Mouse (Mus musculus) induced T-regulatory cell, adult 2 months (primary cell): Measurements from ENCODE around the gene Ccnl1.
A peak's percentile ranks its signal among the peaks of the same experiment; 100 is the strongest.

Source experiments
- DNase-seq: peaks from one replicate; pipeline ENCODE4 v3.0.0-alpha.2; 2012; ENCODE audit warnings: low read depth

The Ccnl1 gene

DNA sequence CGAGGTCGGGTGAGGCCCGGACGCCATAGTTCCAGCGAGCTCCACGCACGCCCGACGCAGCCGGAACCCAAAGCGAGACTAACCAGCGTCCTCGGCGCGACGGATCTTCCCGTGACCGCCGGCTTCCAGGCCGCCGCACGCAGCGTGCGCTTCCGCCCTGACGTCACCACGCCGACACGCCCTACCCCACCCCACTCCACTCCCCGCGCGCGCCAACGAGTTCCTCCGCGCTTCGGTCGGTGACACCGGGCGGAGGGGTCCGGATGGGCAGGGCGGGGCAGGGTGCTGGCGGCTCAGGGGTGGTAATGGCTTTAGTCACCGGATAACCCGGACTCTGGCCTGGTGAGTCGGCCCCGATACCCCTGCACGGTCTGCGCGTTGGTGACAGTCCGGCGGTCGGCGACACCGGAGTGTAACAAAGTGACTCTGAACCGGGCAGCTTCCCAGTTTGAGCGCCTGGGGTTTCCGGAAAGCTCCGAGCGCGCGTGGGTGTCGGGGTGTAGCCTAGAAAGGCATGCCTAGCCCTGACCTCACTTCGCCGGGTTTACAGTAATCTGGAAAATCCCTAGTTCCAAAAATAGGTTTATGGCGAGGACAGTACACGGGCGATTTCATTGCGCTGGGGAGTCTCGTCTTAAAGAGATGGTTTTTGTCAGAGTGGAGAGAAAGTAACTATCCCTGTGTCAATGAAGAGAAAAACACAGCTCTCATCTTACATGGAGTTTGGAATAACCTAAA lies at the start of gene Ccnl1:
Ccnl1 (minus strand) TSS at position 148 of the 738 bp plus-strand sequence.
- DNase-seq: peak; percentile 97

DNA sequence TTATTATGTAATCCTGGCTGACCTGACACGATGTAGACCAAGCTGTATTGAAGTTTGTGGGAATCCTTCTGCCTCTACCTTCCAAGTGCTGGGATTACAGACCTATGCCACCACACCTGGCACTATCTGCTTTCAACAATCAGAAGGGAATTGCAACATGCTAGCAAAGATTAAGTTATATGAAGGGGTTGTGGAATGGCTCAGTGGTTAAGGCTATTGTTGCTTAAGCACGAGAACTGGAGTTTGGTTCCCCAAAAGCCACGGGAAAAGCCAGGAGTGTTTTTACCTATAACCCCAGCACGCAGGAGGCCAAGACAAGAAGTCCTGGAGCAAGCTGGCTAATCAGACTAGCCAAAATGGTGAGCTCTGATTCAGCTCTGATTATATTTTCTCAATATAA lies 46.9 kb upstream of the Ccnl1 start:
- DNase-seq: no peak

DNA sequence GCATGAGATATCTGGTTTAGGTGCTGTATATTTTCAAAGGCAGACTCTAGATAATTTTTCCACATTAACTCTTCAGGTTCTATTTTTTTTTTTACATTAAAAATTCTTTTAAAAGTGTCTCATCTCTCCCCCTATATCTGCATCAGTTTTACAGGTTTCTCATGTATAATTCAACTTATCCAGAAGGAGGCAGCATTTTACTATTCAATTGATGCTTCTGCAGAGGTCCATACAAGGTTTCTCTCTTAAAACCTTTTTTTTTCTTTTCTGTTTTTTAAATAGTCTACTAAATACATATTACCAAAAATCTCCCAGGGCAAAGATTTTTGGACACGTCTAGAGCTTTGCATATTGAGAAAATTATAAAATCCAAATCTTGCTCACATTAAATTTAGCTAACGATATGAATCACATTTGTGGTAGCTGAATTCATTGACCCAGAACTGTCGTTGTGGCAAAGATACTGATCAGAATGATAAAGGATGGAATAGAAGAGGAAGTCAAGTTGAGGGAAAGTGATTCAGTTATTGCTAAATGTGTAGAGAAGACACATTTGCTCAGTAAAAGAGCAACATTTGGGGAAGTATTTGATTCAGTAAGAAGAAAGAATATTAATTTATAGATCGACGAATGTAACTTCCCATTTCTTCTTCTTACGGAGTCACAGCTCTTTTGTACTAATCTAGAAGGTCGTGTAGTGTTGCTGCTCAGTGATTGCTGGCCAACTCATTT lies 46.3 kb upstream of the Ccnl1 start:
- no peak for DNase-seq

DNA sequence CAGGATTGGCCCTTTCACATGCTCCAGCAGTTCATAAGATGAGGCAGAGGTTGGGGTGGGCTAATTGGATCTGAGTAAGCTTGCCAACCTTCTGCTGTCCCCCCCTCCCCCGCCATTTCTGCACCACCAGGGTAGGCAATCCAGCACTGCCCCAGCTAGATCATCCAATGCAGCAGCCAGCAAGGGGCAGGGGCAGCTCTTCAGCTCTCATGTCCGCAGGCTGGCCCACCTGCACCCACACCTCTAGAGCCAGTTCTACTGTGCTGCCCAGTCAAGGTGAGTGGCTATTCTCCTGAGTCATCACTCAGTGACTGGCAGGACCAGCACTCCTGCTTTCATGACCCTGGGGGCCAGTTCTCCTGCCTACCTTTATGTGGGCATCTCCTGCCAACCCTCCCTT lies 42.4 kb upstream of the Ccnl1 start:
- DNase-seq: no peak

DNA sequence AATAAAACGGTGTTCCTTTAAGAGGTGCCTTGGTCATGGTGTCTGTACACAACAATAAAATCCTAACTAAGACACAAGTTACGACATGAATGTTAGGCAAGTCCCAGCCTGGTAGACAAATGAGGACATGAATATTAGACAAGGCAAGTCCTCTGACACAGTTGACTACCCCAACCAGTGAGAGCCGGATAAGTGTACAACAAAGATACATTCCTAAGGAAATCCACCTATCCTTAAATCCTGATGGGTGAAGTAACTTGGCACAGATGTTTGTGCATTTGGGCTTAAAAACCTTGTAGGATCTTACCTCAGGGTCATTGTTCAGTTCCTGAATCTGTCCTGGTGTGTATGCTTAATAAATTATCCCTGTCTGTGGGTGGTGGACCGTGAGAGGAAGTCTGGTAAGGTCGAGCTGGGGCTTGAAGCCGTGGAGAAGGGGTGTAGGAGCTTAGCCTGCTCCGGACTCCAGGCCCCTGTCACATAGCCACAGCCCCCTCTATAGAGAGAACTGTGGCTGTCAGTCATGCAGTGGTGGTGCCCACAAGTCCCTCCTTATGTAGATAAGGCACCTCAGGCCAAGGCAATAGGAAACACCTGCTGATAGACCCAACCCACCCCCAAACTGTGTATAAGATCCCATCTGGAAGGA lies 39.4 kb upstream of the Ccnl1 start:
- DNase-seq: no peak

DNA sequence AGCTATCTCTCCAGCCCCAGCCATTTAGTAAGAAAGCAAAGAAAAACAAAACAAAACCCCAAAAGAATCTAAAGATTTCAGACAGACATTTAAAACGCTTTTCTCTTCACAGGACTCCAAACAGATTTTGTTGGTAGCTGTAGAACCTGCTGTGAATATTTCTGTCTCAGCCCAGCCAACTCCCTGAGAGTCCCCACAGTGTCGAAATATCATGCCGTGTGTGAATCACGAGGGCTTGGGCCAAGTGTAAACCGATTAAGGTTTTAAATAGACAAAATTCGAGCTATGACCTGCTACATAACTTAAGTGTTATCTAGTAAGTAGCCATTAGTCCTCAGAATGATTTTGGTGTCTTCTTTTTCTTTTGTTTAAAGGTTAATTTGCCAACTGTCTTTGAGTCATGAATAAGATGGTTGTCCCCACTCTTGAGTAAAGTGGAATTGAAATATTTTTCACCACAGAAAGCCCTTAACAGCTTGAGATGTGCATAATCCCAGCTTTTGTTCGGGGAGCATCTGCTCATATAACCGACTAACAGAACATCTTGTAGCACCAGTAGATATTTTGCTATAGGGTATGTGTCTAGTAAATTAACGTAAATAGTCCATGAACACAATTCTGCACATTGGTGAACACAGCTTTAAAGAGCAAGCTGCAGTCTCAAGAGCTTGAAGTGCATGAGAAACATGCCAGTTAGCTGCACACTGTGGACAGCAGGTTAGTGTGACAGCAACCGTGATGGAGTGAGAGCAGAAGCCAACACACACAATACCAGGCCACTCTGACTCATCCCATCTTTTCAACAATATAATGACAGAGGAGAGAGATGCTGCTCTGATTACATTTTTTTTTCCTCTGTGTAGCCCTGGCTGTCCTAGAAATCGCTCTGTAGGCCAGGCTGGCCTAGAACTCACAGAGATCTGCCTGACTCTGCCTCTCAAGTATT lies 34.6 kb upstream of the Ccnl1 start:
- DNase-seq: no peak

DNA sequence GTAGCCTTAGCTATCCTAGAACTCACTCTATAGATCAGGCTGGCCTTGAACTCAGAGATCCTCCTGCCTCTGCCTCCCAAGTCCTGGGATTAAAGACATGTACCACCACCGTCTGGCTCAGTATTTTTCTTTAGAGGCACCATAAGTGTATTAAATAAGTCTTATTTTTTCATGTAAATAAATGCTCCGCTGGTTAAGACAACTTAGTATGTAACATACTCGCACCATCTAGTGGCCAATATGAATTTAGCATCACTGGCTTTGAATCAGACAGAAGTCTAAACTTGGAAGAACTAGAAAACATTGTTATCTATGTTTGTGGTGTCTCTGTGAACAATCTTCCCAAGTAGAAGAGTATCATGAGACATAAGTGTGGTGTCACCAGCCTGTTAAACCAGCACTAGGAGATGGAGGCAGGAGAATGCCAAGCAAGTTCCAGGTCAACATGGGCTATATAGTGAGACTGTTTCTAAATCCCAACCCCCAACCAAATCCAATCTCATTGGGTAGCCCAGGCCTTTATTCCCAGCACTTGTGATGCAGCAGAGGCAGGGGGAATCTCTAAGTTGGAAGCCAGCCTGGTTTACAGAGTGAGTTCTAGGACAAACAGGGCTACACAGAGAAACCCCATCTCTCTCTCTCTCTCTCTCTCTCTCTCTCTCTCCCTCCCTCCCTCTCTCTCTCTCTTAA lies 33.1 kb upstream of the Ccnl1 start:
- peak; percentile 76 for DNase-seq

DNA sequence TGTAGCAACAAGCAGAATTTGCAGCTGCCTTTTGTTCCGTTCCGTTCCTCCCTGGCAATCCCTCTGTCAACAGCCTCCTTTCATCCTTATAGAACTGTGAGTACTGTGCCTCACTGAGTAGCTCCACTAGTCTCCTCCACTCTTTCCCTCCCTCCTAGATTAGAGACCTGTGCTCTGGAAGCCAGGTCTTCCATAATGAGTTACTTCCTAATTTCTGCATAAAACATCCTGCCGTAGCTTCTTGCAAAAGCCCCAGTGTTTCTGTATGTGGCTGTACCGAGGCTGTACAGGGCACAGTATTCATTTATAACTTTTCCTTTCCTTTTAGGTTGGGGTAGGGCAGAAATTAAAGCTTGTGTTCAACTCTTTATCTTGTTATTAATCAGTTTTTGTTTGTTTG lies 32.5 kb upstream of the Ccnl1 start:
- DNase-seq: no peak

DNA sequence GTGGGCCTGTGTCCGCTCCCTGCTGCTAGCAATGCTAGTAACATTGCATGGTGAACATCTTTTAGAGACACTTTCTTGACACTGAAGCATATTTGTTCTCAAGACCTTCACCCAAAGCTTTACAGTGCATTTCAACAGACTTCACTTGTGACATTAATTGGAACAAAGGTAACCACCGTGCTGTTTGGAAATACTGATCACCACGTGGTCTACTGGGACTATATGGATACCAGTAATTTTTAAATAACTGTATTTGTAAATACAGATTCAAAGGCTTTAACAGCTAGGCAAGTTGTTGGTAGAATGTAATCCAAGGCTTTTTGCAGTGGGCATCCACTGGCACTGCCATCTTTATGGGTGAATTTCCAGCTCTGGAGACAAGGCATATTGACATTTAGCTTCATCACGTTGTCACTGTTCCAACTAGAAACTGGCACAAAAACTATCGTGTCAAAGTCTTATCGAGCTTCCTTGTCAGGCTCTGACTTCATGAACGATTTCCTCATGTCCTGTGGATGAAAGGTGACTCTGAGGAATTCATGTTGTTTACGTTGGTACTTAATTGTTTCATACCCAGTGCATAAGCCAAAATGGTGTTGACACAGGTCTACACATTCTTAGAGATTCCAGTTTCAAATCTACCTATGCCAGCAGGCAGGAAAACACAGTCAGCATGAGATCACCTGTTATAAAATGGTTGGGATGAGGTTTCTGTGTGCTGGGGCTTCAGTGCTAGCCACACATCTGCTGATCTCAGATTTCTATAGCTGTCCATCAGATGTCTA lies 30.9 kb upstream of the Ccnl1 start:
- DNase-seq: no peak

DNA sequence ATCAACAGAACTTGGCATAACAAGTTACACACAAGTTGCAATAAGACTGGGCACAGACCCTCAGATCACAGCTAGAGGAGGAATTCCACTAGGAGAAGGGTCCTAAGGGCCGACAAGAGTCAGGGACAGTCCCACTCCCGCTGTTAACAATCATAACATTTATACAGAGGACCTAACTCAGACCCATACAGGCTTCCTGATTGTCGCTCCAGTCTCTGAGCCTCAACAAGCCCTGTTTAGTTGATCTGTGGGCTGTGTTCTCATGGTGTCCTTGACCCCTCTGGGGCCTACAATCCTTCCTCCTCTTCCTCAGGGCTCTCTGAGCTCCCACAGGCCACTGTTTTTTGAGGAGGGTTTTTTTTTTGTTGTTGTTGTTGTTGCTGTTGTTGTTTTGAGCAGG lies 18.2 kb upstream of the Ccnl1 start:
- DNase-seq: no peak

DNA sequence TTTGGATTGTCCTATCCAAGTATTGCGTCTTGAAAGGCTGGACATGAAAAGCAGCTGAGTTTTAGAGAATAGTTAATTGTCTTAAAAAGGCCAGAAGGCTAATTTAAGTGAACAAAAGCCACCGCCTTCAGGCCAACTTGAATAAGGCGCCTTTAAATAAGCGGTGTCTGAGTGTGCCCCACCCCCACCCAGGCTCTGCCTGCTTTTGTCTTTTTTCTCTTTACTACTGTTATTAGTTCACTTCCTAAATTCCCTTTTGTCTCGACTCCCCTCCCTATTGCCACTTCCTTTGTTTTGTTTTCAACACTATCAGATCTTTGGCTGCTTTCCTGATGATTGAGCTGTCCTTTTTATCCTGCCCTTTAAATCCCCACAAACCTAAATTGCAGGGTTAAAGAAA lies 17.3 kb upstream of the Ccnl1 start:
- DNase-seq: peak; percentile 81

DNA sequence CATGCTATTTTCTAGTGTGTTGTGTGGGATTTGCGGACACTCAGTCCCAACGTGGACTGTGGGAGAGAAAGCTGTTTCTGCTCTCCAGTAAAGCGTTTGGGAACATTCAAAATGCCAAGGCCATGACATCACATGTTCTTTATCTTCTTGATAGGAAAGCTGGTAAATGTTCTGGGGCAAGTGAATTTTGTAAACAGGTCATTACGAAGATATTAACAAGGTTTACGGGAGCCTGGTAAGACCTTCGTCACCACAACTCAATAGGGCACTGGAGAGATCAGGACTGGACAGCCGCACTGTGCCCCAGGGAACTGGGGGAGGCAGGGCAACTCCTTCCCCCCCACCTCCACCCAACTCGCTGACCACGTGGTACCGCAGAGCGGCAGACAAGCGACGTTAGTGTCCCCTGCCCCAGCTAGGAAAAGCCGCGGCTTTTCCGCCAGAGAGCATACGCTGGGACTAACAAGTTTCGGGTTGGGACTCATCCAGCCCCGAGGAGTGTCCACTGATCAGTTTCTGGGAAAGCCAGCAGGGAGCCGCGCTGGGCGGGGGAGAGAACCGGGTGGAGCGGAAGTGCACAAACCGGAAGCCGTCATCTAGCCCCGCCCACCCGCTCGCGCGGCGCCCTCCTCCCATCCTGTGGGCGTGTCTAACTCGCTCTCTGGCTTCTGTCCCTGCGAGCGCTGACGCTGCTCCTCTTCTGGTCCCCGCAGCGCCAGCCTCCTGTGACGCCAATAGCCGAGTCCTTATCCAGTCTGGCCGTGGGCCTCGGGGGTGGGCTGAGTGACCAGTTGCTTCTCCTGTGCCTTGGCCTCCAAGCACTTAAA lies 16.4 kb upstream of the Ccnl1 start:
- DNase-seq: peak; percentile 98

DNA sequence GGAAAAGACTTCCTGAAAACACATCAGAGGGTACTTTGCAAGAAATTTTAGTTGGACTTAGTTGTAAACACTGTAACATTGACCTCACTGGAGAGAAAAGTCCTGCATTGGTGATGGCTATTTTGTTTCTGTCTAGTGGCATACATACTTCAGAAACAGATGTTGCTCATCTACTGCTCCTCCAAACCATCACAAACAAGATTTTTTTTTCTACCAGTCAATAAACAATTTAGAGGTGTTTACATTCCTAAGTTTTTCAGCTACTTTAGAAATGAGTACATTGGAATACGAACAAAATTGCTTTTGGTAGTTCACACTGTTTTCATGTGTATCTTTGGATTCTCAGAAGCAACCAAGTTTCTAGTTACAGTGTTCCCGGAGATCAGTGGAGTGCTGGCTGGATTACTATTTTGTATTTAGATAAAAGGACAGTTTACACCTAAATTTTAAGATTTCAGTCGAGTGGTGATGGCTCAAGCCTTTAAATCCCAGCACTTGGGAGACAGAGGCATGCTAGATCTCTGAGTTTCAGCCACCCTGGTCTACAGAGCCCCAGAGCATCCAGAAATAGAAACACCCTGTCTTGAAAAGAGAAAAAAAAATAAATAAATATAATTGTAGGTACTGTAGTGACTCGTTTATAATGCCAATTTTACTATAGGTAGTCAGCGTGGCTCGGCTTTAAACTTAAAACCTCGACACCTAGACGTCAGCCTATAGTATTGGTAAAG lies 15.6 kb upstream of the Ccnl1 start:
- no peak for DNase-seq

DNA sequence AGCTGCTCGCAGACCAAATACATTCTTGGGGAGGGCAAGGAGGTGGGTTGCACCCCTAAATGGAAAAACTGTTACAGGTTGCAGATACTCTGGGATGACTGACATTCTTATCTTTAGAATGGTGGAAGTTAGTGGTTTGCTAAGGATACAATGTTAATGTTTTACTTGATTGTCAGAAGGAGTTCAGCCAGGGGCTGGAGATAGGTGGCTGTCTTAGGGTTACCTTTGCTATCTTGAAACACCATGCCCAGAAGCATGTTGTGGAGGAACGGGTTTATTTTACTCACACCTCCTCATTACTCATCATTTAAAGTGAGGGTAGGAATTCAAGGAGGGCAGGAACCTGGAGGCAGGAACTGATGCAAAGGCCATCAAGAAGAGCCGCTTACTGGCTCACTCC lies 11.1 kb upstream of the Ccnl1 start:
- no peak for DNase-seq

DNA sequence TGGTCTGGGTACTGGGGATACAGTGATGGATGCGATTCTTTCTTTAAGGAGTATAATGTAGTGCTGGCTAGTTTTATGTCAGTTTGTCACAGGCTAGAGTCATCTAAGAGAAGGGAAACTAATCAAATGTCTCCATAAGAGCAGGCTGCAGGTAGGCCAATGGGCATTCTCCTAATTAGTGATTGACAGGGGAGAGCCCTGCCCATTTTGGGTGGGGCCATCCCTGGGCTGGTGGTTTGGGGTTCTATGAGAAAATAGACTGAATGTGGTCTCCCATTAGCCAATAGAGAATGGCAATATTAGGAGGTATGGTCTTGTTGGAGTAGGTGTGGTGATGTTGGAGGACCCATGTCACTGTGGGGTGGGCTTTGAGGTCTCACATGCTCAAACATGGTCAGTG lies 8.3 kb upstream of the Ccnl1 start:
- no peak for DNase-seq

DNA sequence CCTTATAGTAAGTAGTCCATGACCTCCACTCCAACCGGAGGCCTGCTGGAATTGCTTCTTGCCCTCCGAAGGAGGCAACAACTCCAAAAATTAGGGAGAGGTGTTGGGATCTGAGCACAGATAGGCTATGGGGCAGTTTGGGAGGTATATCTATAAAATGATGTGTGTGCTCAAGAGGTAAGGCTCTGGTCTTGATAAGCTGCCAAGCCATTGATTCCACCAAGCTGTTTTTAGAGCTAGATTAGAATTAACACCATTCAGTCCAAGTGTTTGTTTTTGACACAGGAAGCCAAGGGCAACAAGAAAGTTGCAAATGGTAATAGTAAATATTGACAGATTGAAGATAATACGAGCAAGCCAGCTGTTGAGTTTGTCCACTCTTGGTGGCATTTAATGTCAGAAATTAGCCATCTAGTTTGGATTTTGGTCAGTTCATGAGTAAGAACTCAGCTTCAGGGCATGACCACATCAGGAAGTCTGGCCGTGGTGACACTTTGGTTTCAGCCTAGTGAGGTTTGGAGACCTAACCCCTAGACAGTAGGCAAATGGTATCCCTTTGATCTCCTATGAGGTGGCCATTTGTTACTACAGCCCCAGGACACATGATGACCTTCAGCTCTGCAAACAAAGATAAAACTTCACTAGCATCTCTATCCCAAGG lies 4.4 kb upstream of the Ccnl1 start:
- DNase-seq: no peak

DNA sequence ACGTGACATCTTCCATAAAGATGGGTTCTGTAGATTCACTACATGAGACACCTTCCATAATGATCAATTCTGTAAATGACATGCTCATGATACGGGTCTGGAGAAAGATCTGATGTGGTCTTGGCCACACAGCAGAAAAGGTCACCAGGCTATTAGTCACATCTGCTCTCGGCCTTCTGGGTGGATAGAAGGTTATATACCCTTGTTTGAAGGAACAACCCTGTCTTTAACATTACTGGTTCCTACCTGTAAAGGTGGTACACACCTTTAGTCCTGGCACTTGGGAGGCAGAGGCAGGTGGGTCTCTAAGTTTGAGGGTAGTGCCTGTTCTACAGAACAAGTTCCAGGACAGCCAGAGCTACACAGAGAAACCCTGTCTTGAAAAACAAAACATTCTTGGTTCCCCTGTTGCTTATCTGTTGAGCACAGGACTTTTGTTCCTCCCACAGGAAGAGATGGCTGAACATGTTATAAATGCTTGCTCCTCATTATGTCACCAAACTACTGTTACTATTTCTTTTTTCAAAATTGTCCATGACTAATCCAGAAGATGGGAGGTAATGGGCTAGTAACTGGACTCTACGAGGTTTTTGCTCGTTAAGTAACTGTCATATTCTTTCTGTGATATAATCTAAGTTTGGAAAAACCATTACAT lies 2.4 kb upstream of the Ccnl1 start:
- no peak for DNase-seq

DNA sequence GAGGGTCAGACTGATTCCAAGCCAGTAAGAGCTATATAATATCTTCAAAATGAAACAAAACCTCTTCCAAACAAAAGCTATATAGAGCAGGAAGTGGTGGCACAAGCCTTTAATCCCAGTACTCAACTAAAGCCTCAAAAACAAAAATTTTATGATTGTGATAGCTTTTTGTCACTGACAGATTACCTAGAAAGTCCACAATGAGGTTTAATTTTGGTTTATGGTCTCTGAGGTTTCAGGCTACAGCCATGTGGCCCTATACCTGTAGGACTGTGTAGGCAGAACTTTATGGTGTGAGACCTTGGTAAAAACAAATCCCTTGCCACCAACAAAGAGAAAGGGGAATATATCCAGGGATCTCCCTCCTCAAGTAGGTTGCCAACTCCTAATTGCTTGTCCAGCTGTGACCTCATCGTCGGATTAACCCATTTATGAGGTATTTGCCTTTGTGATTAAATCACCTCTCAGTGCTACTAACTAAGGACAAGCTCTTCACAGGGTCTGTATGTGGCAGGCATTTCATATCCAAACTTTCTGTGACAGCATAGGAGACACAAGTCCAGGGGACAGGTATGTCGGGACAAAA lies 1.5 kb upstream of the Ccnl1 start:
- peak; percentile 52 for DNase-seq
